In genomic region chr5:32458408-32459143, GRCm38 (mm10) we compare ENCODE assay signal across 8 mouse cellular contexts. TPM values are rescaled to one million over a fixed set of nuclear protein-coding genes. Genes with fewer than 3 reads are reported as not detected.
DNase-seq lines count a peak whose midpoint lies in the region; ATAC-seq lines count a peak whose summit lies in the region.

Gene Ppp1cb, plus strand, starts transcription at chr5:32458843.

- peak within 1 kb of the TSS; percentile 62 for H3K4me2 ChIP-seq in kidney, embryonic 15.5 days

- no peaks in the 10 kb centered on the region for H3K9me3 ChIP-seq in heart, embryonic 10.5 days
- H3K9me3 ChIP-seq in kidney, embryonic 15.5 days (replicated peaks), result no peaks in the 10 kb centered on the region

- peak; percentile 97 for DNase-seq in B cell, adult 2 months
- DNase-seq in brain, adult 2 months (ENCODE audit: low read depth, low spot score), result peak; percentile 100
- peak; percentile 100 for DNase-seq in heart, embryonic 10.5 days (ENCODE audit: low spot score)
- DNase-seq in liver, result peak; percentile 100
- peak; percentile 98 for DNase-seq in spleen, postnatal 4 days (ENCODE audit: low spot score in 2 of 2)

- no peaks in the 10 kb centered on the region for H3K27me3 ChIP-seq in heart, embryonic 10.5 days (ENCODE audit: insufficient read depth, poor library complexity, severe bottlenecking)
- H3K27me3 ChIP-seq in kidney, embryonic 15.5 days, result no peaks in the 10 kb centered on the region

- H3K27ac ChIP-seq in heart, embryonic 10.5 days, result peak within 1 kb of the TSS; percentile 100
- peak within 1 kb of the TSS; percentile 99 for H3K27ac ChIP-seq in kidney, embryonic 15.5 days

- peak; percentile 92 for ATAC-seq in erythroblast, adult 5-6 weeks (replicated peaks; ENCODE audit: low FRiP score, poor library complexity, severe bottlenecking)
- ATAC-seq in kidney, embryonic 15.5 days (replicated peaks; ENCODE audit: low FRiP score), result peak; percentile 98
- ATAC-seq in monocyte, adult 5-6 weeks (replicated peaks; ENCODE audit: insufficient number of reproducible peaks, low FRiP score, low TSS enrichment, poor library complexity, severe bottlenecking), result peak; percentile 97

- peak within 1 kb of the TSS; percentile 98 for H3K4me3 ChIP-seq in heart, embryonic 10.5 days
- peak within 1 kb of the TSS; percentile 88 for H3K4me3 ChIP-seq in kidney, embryonic 15.5 days (replicated peaks)

- H3K36me3 ChIP-seq in heart, embryonic 10.5 days, result no peaks in the 10 kb centered on the region
- no peaks in the 10 kb centered on the region for H3K36me3 ChIP-seq in kidney, embryonic 15.5 days

- H3K4me1 ChIP-seq in heart, embryonic 10.5 days, result peaks cover 16% of the 10 kb centered on the region
- peaks cover 21% of the 10 kb centered on the region for H3K4me1 ChIP-seq in kidney, embryonic 15.5 days

- WGBS in heart, embryonic 10.5 days, result under 1% methylated on average over 54 of the region's 54 CpGs
- 1% methylated on average over 49 of the region's 54 CpGs for WGBS in kidney, embryonic 15.5 days

- peak within 1 kb of the TSS; percentile 99 for H3K9ac ChIP-seq in kidney, embryonic 15.5 days

RNA-seq across cellular contexts. Expression of gene Ppp1cb, which starts in this region (rescaled TPM):
- total RNA-seq in erythroblast, adult 5-6 weeks (2015; ENCODE audit: low replicate concordance), result 473 and 522 TPM in 2 replicates
- 929 and 957 TPM in 2 replicates for total RNA-seq in erythroblast, adult 5-6 weeks (2017; ENCODE audit: low replicate concordance)
- polyA plus RNA-seq in heart, embryonic 10.5 days (2016; fragmentation: Nextera tagmentation; extraction: Ambion mirVana), result 233 and 261 TPM in 2 replicates
- 213 and 221 TPM in 2 replicates for polyA plus RNA-seq in kidney, embryonic 15.5 days (2015; fragmentation: Nextera tagmentation; extraction: Ambion mirVana)
- 454 to 494 TPM (median 475 TPM) in 3 replicates for total RNA-seq in monocyte, adult 5-6 weeks (2017)

Comparison
In these comparisons a context has a peak if more than half of its experiments do, and no peak if none do; other contexts are left out.
1. Peak in every context shown above with its lines: DNase-seq, ATAC-seq, H3K4me3 ChIP-seq and H3K27ac ChIP-seq.